Mouse (Mus musculus) limb, embryonic 14.5 days (tissue): ENCODE data around the gene Rhbdl3. TPM values are rescaled to one million over a fixed set of nuclear protein-coding genes. Genes with fewer than 3 reads are reported as not detected.

Source experiments
- ATAC-seq: fragments of 200-750 bp; cut with Nextera tagmentation; 2 replicates; pipeline ENCODE4 v1.8.0; 2017; ENCODE audit warnings: low read depth, moderate number of reproducible peaks, moderate TSS enrichment; ENCODE audit not compliant: low FRiP score
- DNase-seq: peaks from one replicate; pipeline ENCODE4 v3.0.0-alpha.2; 2015; ENCODE audit warnings: low spot score
- H3K27ac ChIP-seq: fragments of 300-500 bp; sonication (generic); replicated peaks from 2 replicates; pipeline ENCODE4 v1.5.1; 2014; ENCODE audit warnings: low read depth, mild to moderate bottlenecking, low read length, moderate library complexity, mixed read lengths
- H3K27me3 ChIP-seq: fragments of 300-500 bp; sonication (generic); 2 replicates; pipeline ENCODE4 v1.6.1; 2014; ENCODE audit warnings: low read length, mixed read lengths; ENCODE audit not compliant: control insufficient read depth, insufficient read depth
- H3K36me3 ChIP-seq: fragments of 300-500 bp; sonication (generic); 2 replicates; pipeline ENCODE4 v1.6.1; 2014; ENCODE audit warnings: mild to moderate bottlenecking, low read length, moderate library complexity, mixed read lengths; ENCODE audit not compliant: control insufficient read depth, insufficient read depth
- H3K4me1 ChIP-seq: fragments of 300-500 bp; sonication (generic); 2 replicates; pipeline ENCODE4 v1.6.1; 2014; ENCODE audit warnings: antibody characterized with exemption, low read length, mixed read lengths; ENCODE audit not compliant: control insufficient read depth, insufficient read depth
- H3K4me2 ChIP-seq: fragments of 300-500 bp; sonication (generic); replicated peaks from 2 replicates; pipeline ENCODE4 v1.6.1; 2014; ENCODE audit warnings: low read depth, mild to moderate bottlenecking, low read length, moderate library complexity; ENCODE audit not compliant: severe bottlenecking
- H3K4me3 ChIP-seq: fragments of 300-500 bp; sonication (generic); replicated peaks from 2 replicates; pipeline ENCODE4 v1.5.1; 2014; ENCODE audit warnings: low read length
- H3K9ac ChIP-seq: fragments of 300-500 bp; sonication (generic); 2 replicates; pipeline ENCODE4 v1.6.1; 2014; ENCODE audit warnings: mild to moderate bottlenecking, low read depth, low read length, moderate library complexity; ENCODE audit not compliant: severe bottlenecking
- H3K9me3 ChIP-seq: fragments of 300-500 bp; sonication (generic); 2 replicates; pipeline ENCODE4 v1.6.1; 2016; ENCODE audit warnings: low read length; ENCODE audit not compliant: control insufficient read depth
- POLR2A ChIP-seq: fragments of 200-500 bp; IDR thresholded peaks from 2 replicates; pipeline ENCODE4 v1.8.0; 2012; ENCODE audit warnings: inconsistent platforms, mild to moderate bottlenecking, moderate library complexity, borderline replicate concordance; ENCODE audit not compliant: insufficient read depth, insufficient read length; ENCODE audit errors: extremely low read depth
- WGBS: fragments of 180-500 bp; shearing (Covaris S2); extraction: QIAGEN DNeasy Blood & Tissue Kit; methylation state at CpG from one replicate; pipeline ENCODE4 v1.1.7; 2014; 5-methylcytosine and 5-hydroxymethylcytosine counted together
- polyA plus RNA-seq, 2 experiments: library from polyadenylated mRNA; depleted of rRNA in 1 of 2; stranded (reverse) in 1 of 2; unstranded in 1 of 2; fragments of >200 nt; fragmentation: Nextera tagmentation in 1 of 2; extraction: Ambion mirVana in 1 of 2; gene quantifications; 2 replicates each; pipeline versions ENCODE4 v1.2.1 to v1.2.3; 2012 to 2014

The Rhbdl3 gene
- polyA plus RNA-seq, 2 experiments: 4.8 to 6.0 TPM

DNA sequence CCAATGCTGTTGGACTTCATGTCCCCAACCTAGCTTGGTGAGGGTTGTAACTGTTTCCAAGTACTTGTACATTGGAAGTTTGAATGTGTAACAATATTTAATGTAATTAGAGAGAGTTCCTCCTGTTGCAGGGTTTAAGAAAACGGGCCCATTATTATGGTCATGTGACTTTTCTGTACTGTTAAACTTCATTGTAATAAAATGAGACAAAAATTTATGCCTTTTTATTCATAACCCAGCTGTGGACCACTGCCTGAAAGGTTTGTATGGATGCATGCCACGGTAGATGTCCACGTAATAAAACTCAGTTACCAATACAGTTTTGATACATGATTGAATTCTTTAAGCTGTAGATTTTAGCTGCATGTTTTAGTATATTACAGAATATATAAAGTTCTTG lies 95.2 kb downstream of the Rhbdl3 start:
- H3K27ac ChIP-seq: no peak overlapping the region
- H3K9me3 ChIP-seq: no peaks in the 10 kb centered on the region
- no peak for TF ChIP-seq POLR2A
- H3K4me1 ChIP-seq: no peaks in the 10 kb centered on the region
- no peak overlapping the region for H3K9ac ChIP-seq
- 88% methylated on average over 3 of the region's 3 CpGs for WGBS
- no peak for ATAC-seq
- peaks cover 83% of the 10 kb centered on the region for H3K36me3 ChIP-seq
- no peak for DNase-seq
- no peaks in the 10 kb centered on the region for H3K27me3 ChIP-seq
- H3K4me2 ChIP-seq: no peak overlapping the region
- no peak overlapping the region for H3K4me3 ChIP-seq

DNA sequence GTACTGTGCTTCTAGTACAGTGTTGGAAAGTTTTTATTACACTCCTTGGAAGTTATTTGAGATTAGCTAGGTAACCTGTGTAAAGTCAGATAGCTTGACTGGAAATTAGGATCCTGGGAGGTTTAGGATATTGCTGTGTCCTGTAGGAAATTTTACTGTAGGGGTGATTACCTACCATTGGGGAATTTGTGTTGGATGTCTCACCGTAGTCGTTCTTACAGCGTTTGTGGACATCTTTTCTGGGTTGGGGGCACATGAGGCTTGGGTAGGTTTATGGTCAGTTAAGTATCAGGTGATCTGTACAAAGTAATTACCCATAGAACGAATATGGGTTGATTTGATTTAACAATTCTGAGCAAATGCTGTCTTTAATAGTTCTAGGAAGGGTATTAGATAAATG lies 95.9 kb downstream of the Rhbdl3 start:
- no peak overlapping the region for H3K4me3 ChIP-seq
- DNase-seq (no peak), ATAC-seq (no peak)
- 89% methylated on average over 4 of the region's 4 CpGs for WGBS
- no peak overlapping the region for H3K27ac ChIP-seq
- H3K4me1 ChIP-seq: no peaks in the 10 kb centered on the region
- no peak overlapping the region for H3K9ac ChIP-seq
- H3K36me3 ChIP-seq: peaks cover 82% of the 10 kb centered on the region
- no peak overlapping the region for H3K4me2 ChIP-seq
- no peak for TF ChIP-seq POLR2A
- no peaks in the 10 kb centered on the region for H3K9me3 ChIP-seq
- H3K27me3 ChIP-seq: no peaks in the 10 kb centered on the region

Other genes starting within 250 kb of the Rhbdl3 start
- gene Crlf3, start 219.9 kb upstream of the Rhbdl3 start, polyA plus RNA-seq (2012; rRNA removed): 33.4 and 34.9 TPM in 2 replicates
- 44.1 and 45.6 TPM in 2 replicates for gene Crlf3, start 219.9 kb upstream of the Rhbdl3 start, polyA plus RNA-seq (2014; fragmentation: Nextera tagmentation; extraction: Ambion mirVana)
- 13.1 and 13.8 TPM in 2 replicates for gene Atad5, start 211.5 kb upstream of the Rhbdl3 start, polyA plus RNA-seq (2012; rRNA removed)
- gene Atad5, start 211.5 kb upstream of the Rhbdl3 start, polyA plus RNA-seq (2014; fragmentation: Nextera tagmentation; extraction: Ambion mirVana): 11.1 and 12.4 TPM in 2 replicates
- gene Tefm, start 158.7 kb upstream of the Rhbdl3 start, polyA plus RNA-seq (2012; rRNA removed): 17.2 and 19.2 TPM in 2 replicates
- 23.8 and 24.3 TPM in 2 replicates for gene Tefm, start 158.7 kb upstream of the Rhbdl3 start, polyA plus RNA-seq (2014; fragmentation: Nextera tagmentation; extraction: Ambion mirVana)
- 1.2 and 2.8 TPM in 2 replicates for gene Adap2, start 146.8 kb upstream of the Rhbdl3 start, polyA plus RNA-seq (2012; rRNA removed)
- gene Adap2, start 146.8 kb upstream of the Rhbdl3 start, polyA plus RNA-seq (2014; fragmentation: Nextera tagmentation; extraction: Ambion mirVana): 1.5 and 2.4 TPM in 2 replicates
- gene Rnf135, start 117.1 kb upstream of the Rhbdl3 start, polyA plus RNA-seq (2012; rRNA removed): 6.0 and 7.2 TPM in 2 replicates
- 6.0 and 7.2 TPM in 2 replicates for gene Rnf135, start 117.1 kb upstream of the Rhbdl3 start, polyA plus RNA-seq (2014; fragmentation: Nextera tagmentation; extraction: Ambion mirVana)
- 40.3 and 41.5 TPM in 2 replicates for gene Rhot1, start 91.9 kb upstream of the Rhbdl3 start, polyA plus RNA-seq (2012; rRNA removed)
- 55.8 and 61.3 TPM in 2 replicates for gene Rhot1, start 91.9 kb upstream of the Rhbdl3 start, polyA plus RNA-seq (2014; fragmentation: Nextera tagmentation; extraction: Ambion mirVana)
- gene 5730455P16Rik, start 77.1 kb downstream of the Rhbdl3 start, polyA plus RNA-seq (2012; rRNA removed): 10.0 and 12.7 TPM in 2 replicates
- 21.7 and 22.5 TPM in 2 replicates for gene 5730455P16Rik, start 77.1 kb downstream of the Rhbdl3 start, polyA plus RNA-seq (2014; fragmentation: Nextera tagmentation; extraction: Ambion mirVana)
- 269 and 274 TPM in 2 replicates for gene Zfp207, start 82.4 kb downstream of the Rhbdl3 start, polyA plus RNA-seq (2012; rRNA removed)
- 237 and 252 TPM in 2 replicates for gene Zfp207, start 82.4 kb downstream of the Rhbdl3 start, polyA plus RNA-seq (2014; fragmentation: Nextera tagmentation; extraction: Ambion mirVana)
- 86.9 and 87.4 TPM in 2 replicates for gene Psmd11, start 127.7 kb downstream of the Rhbdl3 start, polyA plus RNA-seq (2012; rRNA removed)
- gene Psmd11, start 127.7 kb downstream of the Rhbdl3 start, polyA plus RNA-seq (2014; fragmentation: Nextera tagmentation; extraction: Ambion mirVana): 261 and 264 TPM in 2 replicates
- gene Cdk5r1, start 176.1 kb downstream of the Rhbdl3 start, polyA plus RNA-seq (2012; rRNA removed): 12.3 and 12.6 TPM in 2 replicates
- gene Cdk5r1, start 176.1 kb downstream of the Rhbdl3 start, polyA plus RNA-seq (2014; fragmentation: Nextera tagmentation; extraction: Ambion mirVana): 2.8 and 3.0 TPM in 2 replicates